Mouse (Mus musculus) spleen, adult 10 weeks (tissue): Measurements from ENCODE around the gene Esp6. TPM values are rescaled to one million over a fixed set of nuclear protein-coding genes. Genes with fewer than 3 reads are reported as not detected.

Source experiments
- polyA plus RNA-seq: library from polyadenylated mRNA; stranded (reverse); fragments of 350-450 nt; fragmentation: Illumina TruSeq; extraction: RNeasy Lipid Tissue Mini Kit (QIAGEN cat#74804); gene quantifications from one replicate; pipeline ENCODE4 v1.2.3, GENCODE M21; 2015; ENCODE audit warnings: low replicate concordance; ENCODE audit not compliant: insufficient read depth

Gene Esp6
- not detected for polyA plus RNA-seq

GRCm38 (mm10) chr17:40561207-40561606 lies at the start of gene Esp6:
Gene Esp6 (plus strand): TSS chr17:40561507.

GRCm38 (mm10) chr17:40519818-40520217 lies 41.5 kb upstream of the Esp6 start, which contains the start of gene Esp8:
Gene Esp8 (plus strand): TSS chr17:40520022.

GRCm38 (mm10) chr17:40598294-40598693 lies 37.0 kb downstream of the Esp6 start, which contains the start of gene Esp4:
Gene Esp4 (plus strand): TSS chr17:40598594.

Other genes starting within 250 kb of the Esp6 start
- gene Crisp1, start 242.3 kb upstream of the Esp6 start, polyA plus RNA-seq = not detected
- not detected for gene Esp8, start 41.5 kb upstream of the Esp6 start, polyA plus RNA-seq
- gene Esp4, start 37.1 kb downstream of the Esp6 start, polyA plus RNA-seq = not detected
- not detected for gene Esp3, start 70.6 kb downstream of the Esp6 start, polyA plus RNA-seq
- gene Esp1, start 165.6 kb downstream of the Esp6 start, polyA plus RNA-seq = not detected
- 0.18 TPM for gene Crisp2, start 245.5 kb downstream of the Esp6 start, polyA plus RNA-seq
- gene Rhag, start 249.6 kb downstream of the Esp6 start, polyA plus RNA-seq = 22.1 TPM